Mouse (Mus musculus): ENCODE data around the gene Tmcc3.

DNA sequence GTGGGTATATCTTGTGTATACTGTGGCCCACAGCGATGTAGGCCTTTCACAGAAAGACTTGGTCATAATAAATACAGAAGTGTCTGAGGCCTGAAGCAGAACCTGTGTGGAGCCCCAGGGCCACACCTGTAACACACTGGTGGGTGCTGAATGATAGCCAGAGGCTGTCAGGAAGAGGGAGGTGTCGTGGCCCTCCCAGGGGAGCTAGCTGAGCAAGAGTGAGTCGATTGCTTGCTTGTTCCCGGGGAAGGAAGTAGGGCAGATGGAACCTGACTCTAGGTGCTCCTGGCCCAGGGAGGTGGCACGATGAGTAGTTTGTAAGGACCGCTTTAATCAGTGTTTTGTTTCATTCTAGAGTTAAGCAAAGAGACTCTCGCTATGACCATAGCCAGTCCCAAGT is 208.1 kb downstream of the Tmcc3 start:
- TF ChIP-seq TAL1 (IDR thresholded peaks at IDR 0.05; ENCODE audit: low read length) (no peak), GATA1 (IDR thresholded peaks at IDR 0.05; ENCODE audit: low read length) (no peak)

Data from erythroblast, embryonic 14.5 days (primary cell).